Mouse (Mus musculus) olfactory bulb, adult 2 months (tissue): ENCODE data around the gene Gm17409. TPM values are rescaled to one million over a fixed set of nuclear protein-coding genes. Genes with fewer than 3 reads are reported as not detected.

Experiments
- H3K27ac ChIP-seq: fragments of 200-500 bp; 2 replicates; pipeline ENCODE4 v1.5.1; 2012; ENCODE audit warnings: low read depth, low read length; ENCODE audit not compliant: insufficient read depth
- H3K4me1 ChIP-seq: fragments of 200-500 bp; 2 replicates; pipeline ENCODE4 v1.6.1; 2012; ENCODE audit warnings: low read length; ENCODE audit not compliant: control insufficient read depth, insufficient read depth
- H3K4me3 ChIP-seq: fragments of 200-500 bp; 2 replicates; pipeline ENCODE4 v1.5.1; 2012; ENCODE audit warnings: mild to moderate bottlenecking, low read depth, low read length, moderate library complexity; ENCODE audit not compliant: insufficient read depth
- CTCF ChIP-seq: fragments of 200-500 bp; IDR thresholded peaks from 2 replicates; pipeline ENCODE4 v1.5.1; 2012; ENCODE audit warnings: low read depth, mild to moderate bottlenecking, low read length, moderate library complexity; ENCODE audit not compliant: insufficient read depth
- POLR2A ChIP-seq: fragments of 200-500 bp; IDR thresholded peaks from 2 replicates; pipeline ENCODE4 v1.6.1; 2012; ENCODE audit warnings: mild to moderate bottlenecking, low read depth, low read length, moderate library complexity; ENCODE audit not compliant: insufficient read depth
- WGBS: fragments of 180-500 bp; shearing (Covaris S2); methylation state at CpG from one replicate; pipeline ENCODE4 v1.1.7; 2018; 5-methylcytosine and 5-hydroxymethylcytosine counted together
- polyA plus RNA-seq: library from polyadenylated mRNA; stranded (reverse); fragments of >200 nt; gene quantifications from 2 replicates; pipeline ENCODE4 v1.2.4, GENCODE M21; 2012; ENCODE audit warnings: low replicate concordance; ENCODE audit not compliant: missing spikeins, insufficient read depth, insufficient read length

The Gm17409 gene
- not detected in 2 replicates for polyA plus RNA-seq

- 67% methylated on average over 7 of the region's 7 CpGs for WGBS
- H3K27ac ChIP-seq: no peak within 1 kb of the TSS
- H3K4me1 ChIP-seq: peaks cover 12% of the 10 kb centered on the region
- no peak within 1 kb of the TSS for H3K4me3 ChIP-seq
- TF ChIP-seq POLR2A (no peak), CTCF (no peak)
These were observed at the start of gene Gm17409 for GRCm38 (mm10) chr2:58469816-58470215. Gene Gm17409 (plus strand): TSS chr2:58470116.

- TF ChIP-seq CTCF: no peak
- no peak for TF ChIP-seq POLR2A
- no peak overlapping the region for H3K27ac ChIP-seq
- WGBS: 89% methylated on average over 5 of the region's 5 CpGs
- no peak overlapping the region for H3K4me3 ChIP-seq
- H3K4me1 ChIP-seq: no peaks in the 10 kb centered on the region
These were observed 46.6 kb upstream of the Gm17409 start for GRCm38 (mm10) chr2:58423319-58423718.

- Histone ChIP-seq H3K4me3 (no peak overlapping the region), H3K27ac (no peak overlapping the region), H3K4me1 (no peaks in the 10 kb centered on the region)
- 92% methylated on average over 13 of the region's 13 CpGs for WGBS
- TF ChIP-seq POLR2A: no peak
- no peak for TF ChIP-seq CTCF
These were observed 44.4 kb upstream of the Gm17409 start for GRCm38 (mm10) chr2:58425436-58426004.

GRCm38 (mm10) chr2:58432211-58432610 is 37.7 kb upstream of the Gm17409 start:
- Histone ChIP-seq H3K4me1 (no peaks in the 10 kb centered on the region), H3K27ac (no peak overlapping the region), H3K4me3 (no peak overlapping the region)
- 89% methylated on average over 7 of the region's 7 CpGs for WGBS
- TF ChIP-seq POLR2A (no peak), CTCF (no peak)

- H3K4me1 ChIP-seq: no peaks in the 10 kb centered on the region
- H3K4me3 ChIP-seq: no peak overlapping the region
- WGBS: 85% methylated on average over 2 of the region's 2 CpGs
- H3K27ac ChIP-seq: no peak overlapping the region
- TF ChIP-seq CTCF (no peak), POLR2A (no peak)
These were observed 36.6 kb upstream of the Gm17409 start for GRCm38 (mm10) chr2:58433317-58433716.

- no peak overlapping the region for H3K4me3 ChIP-seq
- no peaks in the 10 kb centered on the region for H3K4me1 ChIP-seq
- TF ChIP-seq CTCF (no peak), POLR2A (no peak)
- no peak overlapping the region for H3K27ac ChIP-seq
- 96% methylated on average over 2 of the region's 2 CpGs for WGBS
These were observed 35.5 kb upstream of the Gm17409 start for GRCm38 (mm10) chr2:58434438-58434837.

- Histone ChIP-seq H3K4me3 (no peak overlapping the region), H3K27ac (no peak overlapping the region), H3K4me1 (no peaks in the 10 kb centered on the region)
- no peak for TF ChIP-seq POLR2A
- no peak for TF ChIP-seq CTCF
- WGBS: 96% methylated on average over 13 of the region's 13 CpGs
These were observed 34.4 kb upstream of the Gm17409 start for GRCm38 (mm10) chr2:58435507-58435906.

- WGBS: 69% methylated on average over 3 of the region's 3 CpGs
- H3K4me3 ChIP-seq: no peak overlapping the region
- no peaks in the 10 kb centered on the region for H3K4me1 ChIP-seq
- no peak for TF ChIP-seq CTCF
- no peak for TF ChIP-seq POLR2A
- no peak overlapping the region for H3K27ac ChIP-seq
These were observed 33.0 kb upstream of the Gm17409 start for GRCm38 (mm10) chr2:58436911-58437310.

- Histone ChIP-seq H3K27ac (no peak overlapping the region), H3K4me1 (no peaks in the 10 kb centered on the region), H3K4me3 (no peak overlapping the region)
- 84% methylated on average over 4 of the region's 4 CpGs for WGBS
- no peak for TF ChIP-seq CTCF
- no peak for TF ChIP-seq POLR2A
These were observed 26.8 kb upstream of the Gm17409 start for GRCm38 (mm10) chr2:58443163-58443562.
